Mouse (Mus musculus) liver, postnatal 0 days (tissue): ENCODE data around the gene Susd6.

Experiments
- CTCF ChIP-seq: sonication (generic); IDR thresholded peaks from 2 replicates; pipeline ENCODE4 v1.5.1; 2016; ENCODE audit warnings: antibody characterized with exemption, low read depth
- EP300 ChIP-seq: IDR thresholded peaks from 2 replicates; pipeline ENCODE4 v1.6.1; 2016; ENCODE audit warnings: antibody characterized with exemption, low read depth, mild to moderate bottlenecking

DNA sequence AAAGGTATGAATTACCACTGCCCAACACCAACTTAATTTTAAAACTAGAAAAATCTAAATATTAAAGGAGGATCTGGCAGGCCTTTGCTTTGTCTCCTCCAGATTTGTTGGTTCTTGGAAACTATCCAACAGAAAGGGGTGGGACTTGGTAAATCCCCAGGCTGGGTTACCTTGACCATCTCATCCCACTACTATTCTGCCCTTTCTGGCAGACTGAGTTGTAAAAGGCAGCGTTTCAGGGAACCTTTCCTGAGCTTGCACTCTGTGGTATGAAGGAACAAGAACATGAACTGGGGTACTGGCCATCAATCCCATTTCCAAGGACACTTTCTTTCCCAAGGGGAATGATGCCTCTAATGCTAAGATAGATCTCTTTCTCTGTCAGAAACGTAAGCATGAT lies 52.9 kb downstream of the Susd6 start:
- TF ChIP-seq EP300 = no peak
- TF ChIP-seq CTCF = no peak
